Comparison of ENCODE assay signal across 28 mouse cellular contexts in the genomic region with DNA sequence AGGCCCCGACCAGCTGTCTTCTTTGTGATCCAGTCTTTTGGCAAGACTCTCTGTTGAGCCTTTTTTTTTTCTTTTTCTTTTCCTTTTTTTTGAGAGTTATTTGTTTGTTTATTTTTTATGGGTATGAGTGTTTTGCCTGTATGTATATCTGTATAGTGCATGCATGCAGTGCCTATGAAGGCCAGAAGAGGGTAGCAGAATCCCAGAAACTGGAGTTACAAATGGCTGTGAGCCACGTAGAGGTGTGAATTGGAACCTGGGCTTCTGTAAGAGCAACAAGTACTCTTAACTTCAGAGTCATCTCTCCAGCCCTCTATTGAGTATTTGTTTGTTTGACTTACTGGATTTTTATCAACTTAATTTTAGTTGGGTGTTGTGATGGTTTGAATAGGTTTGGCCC.
DNase-seq lines count a peak whose midpoint lies in the region; ATAC-seq and TF ChIP-seq lines count a peak whose summit lies in the region.
"Had no signal": no experiment of that assay in that cellular context is flagged by ENCODE, and none has a peak within 500 bp of the region (broad histone marks: within the 10 kb centered on the region; RNA-seq: fewer than 3 reads in every experiment).

No protein-coding gene starts in this region.

- no peak overlapping the region for H3K27ac ChIP-seq in limb, embryonic 11.5 days (replicated peaks; ENCODE audit: low read depth, low read length)
- H3K27ac ChIP-seq in limb, embryonic 10.5 days, result no peak overlapping the region
- H3K27ac ChIP-seq in neural tube, embryonic 15.5 days (replicated peaks), result no peak overlapping the region
- H3K27ac ChIP-seq in ES-E14 (ENCODE audit: insufficient read depth, low read depth, low read length, poor library complexity, severe bottlenecking), result no peak overlapping the region
- H3K27ac ChIP-seq: embryonic facial prominence, embryonic 15.5 days; forebrain, embryonic 15.5 days; heart, embryonic 13.5 days; hindbrain, embryonic 12.5 days; limb, embryonic 13.5 days; liver, embryonic 15.5 days; midbrain, embryonic 12.5 days; neural tube, embryonic 12.5 days had no signal

- no peaks in the 10 kb centered on the region for H3K27me3 ChIP-seq in limb, embryonic 11.5 days (ENCODE audit: control insufficient read depth, insufficient read depth, low read length)
- no peaks in the 10 kb centered on the region for H3K27me3 ChIP-seq in limb, embryonic 10.5 days (ENCODE audit: low read depth, poor library complexity, severe bottlenecking)
- H3K27me3 ChIP-seq in neural tube, embryonic 15.5 days (replicated peaks), result no peaks in the 10 kb centered on the region
- H3K27me3 ChIP-seq: embryonic facial prominence, embryonic 15.5 days; forebrain, embryonic 15.5 days; heart, embryonic 13.5 days; hindbrain, embryonic 12.5 days; limb, embryonic 13.5 days; liver, embryonic 15.5 days; midbrain, embryonic 12.5 days; neural tube, embryonic 12.5 days had no signal

- H3K9ac ChIP-seq in limb, embryonic 11.5 days (ENCODE audit: low read length), result no peak overlapping the region
- H3K9ac ChIP-seq in neural tube, embryonic 15.5 days (replicated peaks), result no peak overlapping the region
- no peak overlapping the region for H3K9ac ChIP-seq in ES-E14 (ENCODE audit: insufficient read depth, low read depth, low read length, poor library complexity, severe bottlenecking)
- H3K9ac ChIP-seq: embryonic facial prominence, embryonic 15.5 days; forebrain, embryonic 15.5 days; heart, embryonic 13.5 days; hindbrain, embryonic 12.5 days; limb, embryonic 13.5 days; liver, embryonic 15.5 days; midbrain, embryonic 12.5 days; neural tube, embryonic 12.5 days had no signal

- no peak for ATAC-seq in limb, embryonic 11.5 days (ENCODE audit: insufficient number of reproducible peaks, low FRiP score, low TSS enrichment, low read depth)
- ATAC-seq in neural tube, embryonic 15.5 days (ENCODE audit: low FRiP score), result no peak
- ATAC-seq: forebrain, embryonic 15.5 days had no signal

- H3K4me1 ChIP-seq in limb, embryonic 11.5 days (ENCODE audit: control insufficient read depth, insufficient read depth, low read length), result no peaks in the 10 kb centered on the region
- no peaks in the 10 kb centered on the region for H3K4me1 ChIP-seq in limb, embryonic 10.5 days
- no peaks in the 10 kb centered on the region for H3K4me1 ChIP-seq in neural tube, embryonic 15.5 days
- H3K4me1 ChIP-seq in ES-E14 (ENCODE audit: control insufficient read depth in 2 of 2, insufficient read depth in 2 of 2, low read length in 2 of 2, poor library complexity in 1 of 2), result no peaks in the 10 kb centered on the region
- H3K4me1 ChIP-seq: embryonic facial prominence, embryonic 15.5 days; forebrain, embryonic 15.5 days; heart, embryonic 13.5 days; hindbrain, embryonic 12.5 days; limb, embryonic 13.5 days; liver, embryonic 15.5 days; midbrain, embryonic 12.5 days; neural tube, embryonic 12.5 days had no signal

- WGBS in limb, embryonic 11.5 days, result 79% methylated on average over 2 of the region's 2 CpGs
- 85% methylated on average over 2 of the region's 2 CpGs for WGBS in limb, embryonic 10.5 days
- 83% methylated on average over 2 of the region's 2 CpGs for WGBS in neural tube, embryonic 15.5 days

- H3K9me3 ChIP-seq in limb, embryonic 11.5 days (ENCODE audit: control insufficient read depth, low read length), result no peaks in the 10 kb centered on the region
- no peaks in the 10 kb centered on the region for H3K9me3 ChIP-seq in limb, embryonic 10.5 days (replicated peaks)
- H3K9me3 ChIP-seq in neural tube, embryonic 15.5 days (replicated peaks), result 0 out of 2 replicates have a peak, but pooled peaks cover 4% of the 10 kb centered on the region
- no peaks in the 10 kb centered on the region for H3K9me3 ChIP-seq in ES-E14 (ENCODE audit: control insufficient read depth, insufficient read depth, low read depth, low read length)
- H3K9me3 ChIP-seq: embryonic facial prominence, embryonic 15.5 days; forebrain, embryonic 15.5 days; hindbrain, embryonic 12.5 days; limb, embryonic 13.5 days; liver, embryonic 15.5 days; midbrain, embryonic 12.5 days; neural tube, embryonic 12.5 days had no signal

- no peak overlapping the region for H3K4me3 ChIP-seq in limb, embryonic 11.5 days (ENCODE audit: low read depth, low read length)
- no peak overlapping the region for H3K4me3 ChIP-seq in limb, embryonic 10.5 days
- H3K4me3 ChIP-seq in neural tube, embryonic 15.5 days (replicated peaks), result no peak overlapping the region
- no peak overlapping the region for H3K4me3 ChIP-seq in ES-E14 (ENCODE audit: insufficient read depth in 1 of 2, low read depth in 1 of 2, low read length in 2 of 2, poor library complexity in 1 of 2, severe bottlenecking in 1 of 2)
- H3K4me3 ChIP-seq: embryonic facial prominence, embryonic 15.5 days; forebrain, embryonic 15.5 days; heart, embryonic 13.5 days; hindbrain, embryonic 12.5 days; limb, embryonic 13.5 days; liver, embryonic 15.5 days; midbrain, embryonic 12.5 days; neural tube, embryonic 12.5 days had no signal

- no peaks in the 10 kb centered on the region for H3K36me3 ChIP-seq in limb, embryonic 11.5 days (ENCODE audit: control insufficient read depth, insufficient read depth, low read length)
- no peaks in the 10 kb centered on the region for H3K36me3 ChIP-seq in limb, embryonic 10.5 days
- H3K36me3 ChIP-seq in neural tube, embryonic 15.5 days, result no peaks in the 10 kb centered on the region
- no peaks in the 10 kb centered on the region for H3K36me3 ChIP-seq in ES-E14 (ENCODE audit: control insufficient read depth, insufficient read depth, low read length, poor library complexity, severe bottlenecking)
- H3K36me3 ChIP-seq: embryonic facial prominence, embryonic 15.5 days; forebrain, embryonic 15.5 days; heart, embryonic 13.5 days; hindbrain, embryonic 12.5 days; limb, embryonic 13.5 days; liver, embryonic 15.5 days; midbrain, embryonic 12.5 days; neural tube, embryonic 12.5 days had no signal

- in situ Hi-C loops in ES-E14 (cut with MboI; ENCODE audit: low sequenced_read_pairs in 2 of 2, unreplicated experiment in 2 of 2), result no loop called here

- DNase-seq in limb, embryonic 11.5 days (ENCODE audit: low spot score), result peak; percentile 17
- DNase-seq in limb, embryonic 10.5 days (ENCODE audit: low spot score), result no peak
- peak; percentile 8 for DNase-seq in neural tube, embryonic 10.5 days (ENCODE audit: extremely low spot score, low spot score)
- no peak for DNase-seq in ES-E14 (ENCODE audit: low read depth, low spot score)
- DNase-seq in right cerebral cortex, postnatal 4 days, result no peak
- DNase-seq in MN1 (ENCODE audit: low spot score), result no peak
- DNase-seq: adrenal gland, postnatal 10 days; cerebellum, adult 8-10 months; cerebellum, postnatal 36 days; gastrocnemius, postnatal 14 days; heart, adult 11 months; heart, postnatal 14 days; kidney, adult 9 months; kidney, postnatal 14 days; layer of hippocampus, postnatal 36 days; lung, postnatal 14 days; retina, postnatal 1 day; right cerebral cortex, postnatal 25 days; thymus, postnatal 14 days had no signal

- no peak overlapping the region for H3K4me2 ChIP-seq in limb, embryonic 11.5 days (ENCODE audit: low read depth, severe bottlenecking)
- no peak overlapping the region for H3K4me2 ChIP-seq in neural tube, embryonic 15.5 days
- H3K4me2 ChIP-seq: embryonic facial prominence, embryonic 15.5 days; forebrain, embryonic 15.5 days; heart, embryonic 13.5 days; hindbrain, embryonic 12.5 days; limb, embryonic 13.5 days; liver, embryonic 15.5 days; midbrain, embryonic 12.5 days; neural tube, embryonic 12.5 days had no signal

TF ChIP-seq in ES-E14, 5 proteins besides CTCF, POLR2A, EP300 and RAD21:
- TF ChIP-seq HCFC1 (IDR thresholded peaks at IDR 0.05; ENCODE audit: borderline replicate concordance, insufficient read depth, low read length), result no peak
- no peak for TF ChIP-seq ZNF384 (IDR thresholded peaks at IDR 0.05; ENCODE audit: low read depth, low read length)
- peak; percentile 80 for TF ChIP-seq ZC3H11A (IDR thresholded peaks at IDR 0.05; ENCODE audit: borderline replicate concordance, low read depth, low read length)

Comparison
In these comparisons a context has a peak if more than half of its experiments do, and no peak if none do; other contexts are left out.
1. DNase-seq: peak in limb, embryonic 11.5 days (single experiment) and neural tube, embryonic 10.5 days (single experiment); none in limb, embryonic 10.5 days (single experiment), ES-E14 (single experiment), right cerebral cortex, postnatal 4 days (single experiment) and MN1 (single experiment).